Mouse (Mus musculus) embryo, embryonic 11.5 days (tissue): ENCODE data around the gene Mad2l1bp.
A peak's percentile ranks its signal among the peaks of the same experiment; 100 is the strongest.

Experiments used
- DNase-seq: peaks from one replicate; pipeline ENCODE4 v3.0.0-alpha.2; 2012; ENCODE audit warnings: low read depth, low spot score

Gene Mad2l1bp

GRCm38 (mm10) chr17:46156680-46157079 lies 3.3 kb upstream of the Mad2l1bp start:
- no peak for DNase-seq

GRCm38 (mm10) chr17:46154336-46154735 lies 983 bp upstream of the Mad2l1bp start:
- no peak for DNase-seq

GRCm38 (mm10) chr17:46143578-46144423 lies 9.6 kb downstream of the Mad2l1bp start, which contains the start of gene Rsph9:
TSS of gene Rsph9 (minus strand) at chr17:46144216.
- DNase-seq, result peak; percentile 66

GRCm38 (mm10) chr17:46139872-46140271 lies 13.5 kb downstream of the Mad2l1bp start:
- no peak for DNase-seq

- DNase-seq, result no peak
Observed at GRCm38 (mm10) chr17:46138563-46139236, 14.7 kb downstream of the Mad2l1bp start.

- no peak for DNase-seq
Observed at GRCm38 (mm10) chr17:46132862-46133261, 20.5 kb downstream of the Mad2l1bp start.

GRCm38 (mm10) chr17:46132058-46132718 lies 21.2 kb downstream of the Mad2l1bp start:
- peak; percentile 63 for DNase-seq

GRCm38 (mm10) chr17:46129741-46130498 lies 23.4 kb downstream of the Mad2l1bp start:
- DNase-seq, result no peak

GRCm38 (mm10) chr17:46127814-46128493 lies 25.4 kb downstream of the Mad2l1bp start:
- no peak for DNase-seq

- DNase-seq, result no peak
Observed at GRCm38 (mm10) chr17:46126608-46127007, 26.7 kb downstream of the Mad2l1bp start.

- no peak for DNase-seq
Observed at GRCm38 (mm10) chr17:46123953-46124700, 29.2 kb downstream of the Mad2l1bp start.

- DNase-seq, result no peak
Observed at GRCm38 (mm10) chr17:46123285-46123684, 30.1 kb downstream of the Mad2l1bp start.

GRCm38 (mm10) chr17:46122791-46123190 lies 30.6 kb downstream of the Mad2l1bp start:
- DNase-seq, result no peak

- no peak for DNase-seq
Observed at GRCm38 (mm10) chr17:46119641-46120040, 33.7 kb downstream of the Mad2l1bp start.

GRCm38 (mm10) chr17:46118423-46118850 lies 34.9 kb downstream of the Mad2l1bp start:
- no peak for DNase-seq

GRCm38 (mm10) chr17:46117623-46118422 lies 35.5 kb downstream of the Mad2l1bp start:
- no peak for DNase-seq

- no peak for DNase-seq
Observed at GRCm38 (mm10) chr17:46116881-46117280, 36.5 kb downstream of the Mad2l1bp start.

GRCm38 (mm10) chr17:46116138-46116537 lies 37.2 kb downstream of the Mad2l1bp start:
- no peak for DNase-seq

- no peak for DNase-seq
Observed at GRCm38 (mm10) chr17:46115489-46115888, 37.9 kb downstream of the Mad2l1bp start.
